Mouse (Mus musculus): ENCODE measurements around the gene Gm10985. TPM values are rescaled to one million over a fixed set of nuclear protein-coding genes. Genes with fewer than 3 reads are reported as not detected.

The Gm10985 gene
- polyA plus RNA-seq, 1 experiment from 2014 or later, result not detected

Other genes starting within 250 kb of the Gm10985 start
- gene Frem2, start 187.7 kb upstream of the Gm10985 start, polyA plus RNA-seq (2015; fragmentation: Nextera tagmentation; extraction: Ambion mirVana), result 1.4 and 1.7 TPM in 2 replicates
- 88.6 and 96.5 TPM in 2 replicates for gene Ufm1, start 18.7 kb downstream of the Gm10985 start, polyA plus RNA-seq (2015; fragmentation: Nextera tagmentation; extraction: Ambion mirVana)

All from midbrain, embryonic 16.5 days (tissue).